31 mouse cellular contexts compared by ENCODE assay signal in genomic region chr10:84702115-84702514, GRCm38 (mm10). TPM values are rescaled to one million over a fixed set of nuclear protein-coding genes. Genes with fewer than 3 reads are reported as not detected.
DNase-seq lines count a peak whose midpoint lies in the region; ATAC-seq and TF ChIP-seq lines count a peak whose summit lies in the region.
"Had no signal": no experiment of that assay in that cellular context is flagged by ENCODE, and none has a peak within 500 bp of the region (broad histone marks: within the 10 kb centered on the region; RNA-seq: fewer than 3 reads in every experiment).

No protein-coding gene starts in this region.

- H3K27ac ChIP-seq in liver, embryonic 13.5 days = peak overlapping the region; percentile 95
- H3K27ac ChIP-seq in liver, postnatal 0 days (ENCODE audit: low read depth) = no peak overlapping the region
- H3K27ac ChIP-seq in MEL (ENCODE audit: control insufficient read depth, low read depth, low read length) = no peak overlapping the region
- H3K27ac ChIP-seq in liver, embryonic 16.5 days (ENCODE audit: low read length) = peak overlapping the region; percentile 9; the same call in 1 of the 2 replicates
- H3K27ac ChIP-seq in kidney, embryonic 16.5 days (ENCODE audit: low read length) = no peak overlapping the region
- H3K27ac ChIP-seq: embryonic facial prominence, embryonic 10.5 days; embryonic facial prominence, embryonic 13.5 days; forebrain, embryonic 12.5 days; forebrain, embryonic 15.5 days; hindbrain, embryonic 14.5 days; hindbrain, postnatal 0 days had no signal

- no peaks in the 10 kb centered on the region for H3K27me3 ChIP-seq in liver, embryonic 13.5 days
- no peaks in the 10 kb centered on the region for H3K27me3 ChIP-seq in liver, postnatal 0 days (ENCODE audit: insufficient read depth, low read length)
- no peaks in the 10 kb centered on the region for H3K27me3 ChIP-seq in MEL (ENCODE audit: control insufficient read depth in 1 of 2, insufficient read depth in 2 of 2, low read length in 2 of 2)
- H3K27me3 ChIP-seq in liver, embryonic 16.5 days (ENCODE audit: control insufficient read depth, insufficient read depth, low read depth, low read length) = no peaks in the 10 kb centered on the region
- no peaks in the 10 kb centered on the region for H3K27me3 ChIP-seq in kidney, embryonic 16.5 days (ENCODE audit: insufficient read depth, low read length)
- H3K27me3 ChIP-seq: embryonic facial prominence, embryonic 13.5 days; heart, embryonic 13.5 days; Patski had no signal

- no peaks in the 10 kb centered on the region for H3K9me3 ChIP-seq in liver, embryonic 13.5 days (replicated peaks)
- H3K9me3 ChIP-seq in liver, postnatal 0 days (ENCODE audit: low read length) = no peaks in the 10 kb centered on the region
- no peaks in the 10 kb centered on the region for H3K9me3 ChIP-seq in MEL (replicated peaks; ENCODE audit: insufficient read depth, low read length)
- H3K9me3 ChIP-seq in liver, embryonic 16.5 days (replicated peaks; ENCODE audit: control insufficient read depth, low read length) = no peaks in the 10 kb centered on the region
- no peaks in the 10 kb centered on the region for H3K9me3 ChIP-seq in kidney, embryonic 16.5 days (ENCODE audit: low read length)
- H3K9me3 ChIP-seq: embryonic facial prominence, embryonic 10.5 days; embryonic facial prominence, embryonic 13.5 days; forebrain, embryonic 12.5 days; forebrain, embryonic 15.5 days; heart, embryonic 10.5 days; heart, embryonic 13.5 days had no signal

- no peak overlapping the region for H3K9ac ChIP-seq in liver, embryonic 13.5 days
- H3K9ac ChIP-seq in liver, postnatal 0 days (replicated peaks) = no peak overlapping the region
- no peak overlapping the region for H3K9ac ChIP-seq in MEL (ENCODE audit: control insufficient read depth, low read depth, low read length, poor library complexity, severe bottlenecking)
- no peak overlapping the region for H3K9ac ChIP-seq in liver, embryonic 16.5 days (ENCODE audit: low read depth, low read length)
- H3K9ac ChIP-seq in kidney, embryonic 16.5 days (replicated peaks; ENCODE audit: low read length) = no peak overlapping the region
- H3K9ac ChIP-seq: embryonic facial prominence, embryonic 13.5 days; forebrain, embryonic 12.5 days; forebrain, embryonic 15.5 days; heart, embryonic 13.5 days; hindbrain, embryonic 14.5 days had no signal

- peaks cover 39% of the 10 kb centered on the region for H3K36me3 ChIP-seq in liver, embryonic 13.5 days
- H3K36me3 ChIP-seq in liver, postnatal 0 days (replicated peaks; ENCODE audit: insufficient read depth, low read length) = peaks cover 34% of the 10 kb centered on the region
- H3K36me3 ChIP-seq in MEL (ENCODE audit: control insufficient read depth in 1 of 2, insufficient read depth in 2 of 2, low read length in 2 of 2) = peaks cover 15 to 21% of the 10 kb centered on the region in 2 experiments
- H3K36me3 ChIP-seq in liver, embryonic 16.5 days (ENCODE audit: control insufficient read depth, insufficient read depth) = peaks cover 4% of the 10 kb centered on the region
- peaks cover 37% of the 10 kb centered on the region for H3K36me3 ChIP-seq in kidney, embryonic 16.5 days (ENCODE audit: insufficient read depth, low read length)

- no peak overlapping the region for H3K4me3 ChIP-seq in liver, embryonic 13.5 days (replicated peaks)
- no peak overlapping the region for H3K4me3 ChIP-seq in liver, postnatal 0 days (ENCODE audit: low read depth, low read length)
- H3K4me3 ChIP-seq in MEL (ENCODE audit: control insufficient read depth in 1 of 2, insufficient read depth in 1 of 2, low read depth in 2 of 2, low read length in 2 of 2) = no peak overlapping the region
- H3K4me3 ChIP-seq in liver, embryonic 16.5 days (ENCODE audit: low read depth, low read length) = no peak overlapping the region
- H3K4me3 ChIP-seq in kidney, embryonic 16.5 days (ENCODE audit: low read length) = no peak overlapping the region
- H3K4me3 ChIP-seq: embryonic facial prominence, embryonic 10.5 days; embryonic facial prominence, embryonic 13.5 days; erythroblast, embryonic 14.5 days; forebrain, embryonic 12.5 days; forebrain, embryonic 15.5 days; heart, adult 2 months; heart, embryonic 10.5 days; heart, embryonic 13.5 days had no signal

- H3K4me2 ChIP-seq in liver, embryonic 13.5 days = no peak overlapping the region
- H3K4me2 ChIP-seq in liver, postnatal 0 days (ENCODE audit: low read depth, low read length) = no peak overlapping the region
- H3K4me2 ChIP-seq in liver, embryonic 16.5 days (ENCODE audit: low read depth, low read length) = no peak overlapping the region
- H3K4me2 ChIP-seq in kidney, embryonic 16.5 days (replicated peaks; ENCODE audit: low read depth, low read length) = no peak overlapping the region
- H3K4me2 ChIP-seq: embryonic facial prominence, embryonic 13.5 days; forebrain, embryonic 12.5 days; forebrain, embryonic 15.5 days; heart, embryonic 13.5 days; hindbrain, embryonic 14.5 days had no signal

- DNase-seq in frontal cortex, postnatal 14 days (ENCODE audit: low spot score in 2 of 2) = no peak
- DNase-seq in liver, embryonic 13.5 days = no peak
- no peak for DNase-seq in liver, postnatal 0 days
- peak; percentile 6 for DNase-seq in MEL (ENCODE audit: low read depth, low spot score)
- no peak for DNase-seq in natural killer cell, adult 2 months (ENCODE audit: low spot score in 2 of 2)
- DNase-seq: adrenal gland, postnatal 10 days; adrenal gland, postnatal 36 days; cerebellum, adult 11 months; cerebellum, adult 2 months; cerebellum, postnatal 10 days; cerebellum, postnatal 36 days; embryo, embryonic 11 days; gastrocnemius, postnatal 10 days; gastrocnemius, postnatal 36 days; heart, adult 2 months; heart, postnatal 14 days; heart, postnatal 4 days had no signal

- TF ChIP-seq RAD21 in MEL (IDR thresholded peaks at IDR 0.05; ENCODE audit: low read depth, low read length) = no peak

- TF ChIP-seq EP300 in liver, postnatal 0 days (IDR thresholded peaks at IDR 0.05; ENCODE audit: low read depth) = no peak
- no peak for TF ChIP-seq EP300 in MEL (IDR thresholded peaks at IDR 0.05; ENCODE audit: low read depth in 1 of 2, low read length in 2 of 2)

- H3K79me2 ChIP-seq in MEL (ENCODE audit: control insufficient read depth, insufficient read depth, low read length, poor library complexity) = no peaks in the 10 kb centered on the region

- no peak for TF ChIP-seq CTCF in liver, postnatal 0 days (IDR thresholded peaks at IDR 0.05; ENCODE audit: low read depth)
- no peak for TF ChIP-seq CTCF in MEL (IDR thresholded peaks at IDR 0.05 in 2 of 3, conservative IDR thresholded peaks at IDR 0.05 in 1 of 3; ENCODE audit: control insufficient read depth in 1 of 3, insufficient read depth in 1 of 3, low read depth in 2 of 3, low read length in 3 of 3, poor library complexity in 1 of 3, severe bottlenecking in 1 of 3)

- peaks cover 54% of the 10 kb centered on the region for H3K4me1 ChIP-seq in liver, embryonic 13.5 days (replicated peaks)
- H3K4me1 ChIP-seq in liver, postnatal 0 days (ENCODE audit: insufficient read depth) = peaks cover 9% of the 10 kb centered on the region
- peaks cover 11 to 12% of the 10 kb centered on the region in 2 experiments for H3K4me1 ChIP-seq in MEL (ENCODE audit: control insufficient read depth in 1 of 2, insufficient read depth in 2 of 2, low read length in 2 of 2)
- peaks cover 32% of the 10 kb centered on the region for H3K4me1 ChIP-seq in liver, embryonic 16.5 days (ENCODE audit: control insufficient read depth, low read depth, low read length)
- H3K4me1 ChIP-seq in kidney, embryonic 16.5 days (ENCODE audit: insufficient read depth, low read length) = no peaks in the 10 kb centered on the region

- WGBS in liver, embryonic 13.5 days (ENCODE audit: insufficient replicate concordance) = 85% methylated on average over 1 of the region's 1 CpGs
- 96% methylated on average over 1 of the region's 1 CpGs for WGBS in liver, postnatal 0 days (ENCODE audit: insufficient replicate concordance)
- WGBS in liver, embryonic 16.5 days (ENCODE audit: insufficient replicate concordance) = 68% methylated on average over 1 of the region's 1 CpGs
- 100% methylated on average over 1 of the region's 1 CpGs for WGBS in kidney, embryonic 16.5 days

- peak; percentile 69; the same call in 1 of the 2 replicates for ATAC-seq in frontal cortex, adult (ENCODE audit: low TSS enrichment)
- no peak for ATAC-seq in liver, embryonic 13.5 days (ENCODE audit: low read depth)
- no peak for ATAC-seq in liver, postnatal 0 days
- no peak for ATAC-seq in liver, embryonic 16.5 days (ENCODE audit: low read depth)
- ATAC-seq in kidney, embryonic 16.5 days (ENCODE audit: low FRiP score, low TSS enrichment) = no peak
- ATAC-seq: forebrain, embryonic 15.5 days; hindbrain, postnatal 0 days; Patski had no signal

- TF ChIP-seq POLR2A in MEL (IDR thresholded peaks at IDR 0.05; ENCODE audit: control insufficient read depth in 1 of 2, insufficient read depth in 1 of 2, low read depth in 1 of 2, low read length in 2 of 2, poor library complexity in 1 of 2) = no peak

TF ChIP-seq in MEL, 35 proteins besides CTCF, POLR2A, EP300 and RAD21 (continues in another document):
- TF ChIP-seq ZMIZ1 (IDR thresholded peaks at IDR 0.05; ENCODE audit: low read depth, low read length) (no peak), SMC3 (IDR thresholded peaks at IDR 0.05; ENCODE audit: low read depth, low read length) (no peak), USF2 (IDR thresholded peaks at IDR 0.05; ENCODE audit: borderline replicate concordance in 1 of 2, insufficient read depth in 1 of 2, low read depth in 1 of 2, low read length in 2 of 2) (no peak), MYB (IDR thresholded peaks at IDR 0.05; ENCODE audit: low read depth, low read length) (no peak), SIN3A (IDR thresholded peaks at IDR 0.05; ENCODE audit: low read length) (no peak), USF1 (IDR thresholded peaks at IDR 0.05; ENCODE audit: low read depth, low read length) (no peak), ZNF384 (IDR thresholded peaks at IDR 0.05; ENCODE audit: low read depth, low read length) (no peak), MAX (IDR thresholded peaks at IDR 0.05; ENCODE audit: low read length) (no peak), GATA1 (IDR thresholded peaks at IDR 0.05; ENCODE audit: low read depth, low read length) (no peak), HCFC1 (IDR thresholded peaks at IDR 0.05; ENCODE audit: low read depth, low read length) (no peak), NELFE (IDR thresholded peaks at IDR 0.05; ENCODE audit: low read depth, low read length) (no peak), BHLHE40 (IDR thresholded peaks at IDR 0.05; ENCODE audit: borderline replicate concordance, low read depth, low read length) (no peak), ETS1 (IDR thresholded peaks at IDR 0.05; ENCODE audit: low read depth, low read length) (no peak)

RNA-seq across cellular contexts. Expression of gene Rfx4, which starts 53.7 kb away (rescaled TPM):
- polyA plus RNA-seq in liver, embryonic 13.5 days (2015; fragmentation: Nextera tagmentation; extraction: Ambion mirVana) = not detected in 2 replicates
- polyA plus RNA-seq in liver, postnatal 0 days (2015; fragmentation: Nextera tagmentation; extraction: Ambion mirVana) = not detected in 2 replicates
- total RNA-seq in MEL (2012; rRNA removed) = not detected in 2 replicates
- not detected for polyA plus RNA-seq in MEL (2012; ENCODE audit: insufficient read depth in 1 of 2, insufficient read length in 2 of 2, low read depth in 1 of 2, low replicate concordance in 2 of 2, missing spikeins in 1 of 2)
- polyA plus RNA-seq in liver, embryonic 16.5 days (2015; fragmentation: Nextera tagmentation; extraction: Ambion mirVana) = not detected in 2 replicates
- polyA plus RNA-seq in kidney, embryonic 16.5 days (2015; fragmentation: Nextera tagmentation; extraction: Ambion mirVana) = 0.20 and 0.33 TPM in 2 replicates
- total RNA-seq: adrenal gland, postnatal 36 days; gastrocnemius, postnatal 36 days; granulocyte monocyte progenitor cell, adult 5-6 weeks; heart, postnatal 4 days had no signal
- polyA plus RNA-seq: erythroblast, embryonic 14.5 days; heart, adult 2 months; heart, embryonic 13.5 days had no signal

Comparison
In these comparisons a context has a peak if more than half of its experiments do, and no peak if none do; other contexts are left out.
1. H3K27ac ChIP-seq: peak in liver, embryonic 13.5 days (single experiment) and liver, embryonic 16.5 days (single experiment); none in liver, postnatal 0 days (single experiment), MEL (single experiment) and kidney, embryonic 16.5 days (single experiment).